Comparison of ENCODE assay signal across 8 mouse cellular contexts in genomic region chr3:88621537-88622112, GRCm38 (mm10). TPM values are rescaled to one million over a fixed set of nuclear protein-coding genes. Genes with fewer than 3 reads are reported as not detected.
DNase-seq lines count a peak whose midpoint lies in the region; ATAC-seq and TF ChIP-seq lines count a peak whose summit lies in the region.

No protein-coding gene starts in this region.

- H3K9ac ChIP-seq in MEL (ENCODE audit: control insufficient read depth, low read depth, low read length, poor library complexity, severe bottlenecking) = peak overlapping the region; percentile 85
- peak overlapping the region; percentile 97 for H3K9ac ChIP-seq in embryonic facial prominence, embryonic 13.5 days
- peak overlapping the region; percentile 76 for H3K9ac ChIP-seq in heart, embryonic 15.5 days

- ATAC-seq in embryonic facial prominence, embryonic 13.5 days (ENCODE audit: insufficient number of reproducible peaks, insufficient read depth, low FRiP score, low TSS enrichment, low read depth) = no peak; the same call in none of the 2 replicates
- peak; percentile 5 for ATAC-seq in heart, embryonic 15.5 days (replicated peaks; ENCODE audit: insufficient number of reproducible peaks, insufficient read depth, low FRiP score, low read depth)
- no peak for ATAC-seq in megakaryocyte-erythroid progenitor cell, adult 5-6 weeks (replicated peaks; ENCODE audit: low FRiP score, low TSS enrichment, poor library complexity, severe bottlenecking)

- H3K9me3 ChIP-seq in MEL (replicated peaks; ENCODE audit: insufficient read depth, low read length) = no peaks in the 10 kb centered on the region
- no peaks in the 10 kb centered on the region for H3K9me3 ChIP-seq in embryonic facial prominence, embryonic 13.5 days
- H3K9me3 ChIP-seq in heart, embryonic 15.5 days (replicated peaks) = no peaks in the 10 kb centered on the region

- whole genome bisulfite sequencing in embryonic facial prominence, embryonic 13.5 days = 0% methylated on average over 36 of the region's 36 CpGs
- WGBS in heart, embryonic 15.5 days = under 1% methylated on average over 36 of the region's 36 CpGs

- H3K27ac ChIP-seq in MEL (ENCODE audit: control insufficient read depth, low read depth, low read length) = peak overlapping the region; percentile 97
- peak overlapping the region; percentile 98 for H3K27ac ChIP-seq in embryonic facial prominence, embryonic 13.5 days
- peak overlapping the region; percentile 94 for H3K27ac ChIP-seq in heart, embryonic 15.5 days

- peak overlapping the region; percentile 78 to 87 for H3K4me3 ChIP-seq in MEL (ENCODE audit: control insufficient read depth in 1 of 2, insufficient read depth in 1 of 2, low read depth in 2 of 2, low read length in 2 of 2)
- peak overlapping the region; percentile 96 for H3K4me3 ChIP-seq in embryonic facial prominence, embryonic 13.5 days
- H3K4me3 ChIP-seq in heart, embryonic 15.5 days = peak overlapping the region; percentile 65

- TF ChIP-seq POLR2A in MEL (IDR thresholded peaks at IDR 0.05; ENCODE audit: control insufficient read depth in 1 of 2, insufficient read depth in 1 of 2, low read depth in 1 of 2, low read length in 2 of 2, poor library complexity in 1 of 2) = 0 out of 4 replicates have a peak, but pooled peaks of 1 of the 2 experiments have one; percentile 20

- DNase-seq in 416B (ENCODE audit: low read depth) (peak; percentile 91), MEL (ENCODE audit: low read depth, low spot score) (peak; percentile 76)
- DNase-seq in kidney, postnatal 10 days = peak; percentile 86
- peak; percentile 80 to 89 for DNase-seq in lung, postnatal 4 days
- peak; percentile 21 to 36 for DNase-seq in thymus, adult 18-20 months

- H3K4me2 ChIP-seq in embryonic facial prominence, embryonic 13.5 days = peak overlapping the region; percentile 91
- H3K4me2 ChIP-seq in heart, embryonic 15.5 days = peak overlapping the region; percentile 88

- peaks cover 34 to 48% of the 10 kb centered on the region in 2 experiments for H3K4me1 ChIP-seq in MEL (ENCODE audit: control insufficient read depth in 1 of 2, insufficient read depth in 2 of 2, low read length in 2 of 2)
- H3K4me1 ChIP-seq in embryonic facial prominence, embryonic 13.5 days = peaks cover 52% of the 10 kb centered on the region
- H3K4me1 ChIP-seq in heart, embryonic 15.5 days (replicated peaks) = peaks cover 74% of the 10 kb centered on the region

- no peak for TF ChIP-seq RAD21 in MEL (IDR thresholded peaks at IDR 0.05; ENCODE audit: low read depth, low read length)

- H3K27me3 ChIP-seq in MEL (ENCODE audit: control insufficient read depth in 1 of 2, insufficient read depth in 2 of 2, low read length in 2 of 2) = no peaks in the 10 kb centered on the region
- H3K27me3 ChIP-seq in embryonic facial prominence, embryonic 13.5 days = no peaks in the 10 kb centered on the region
- no peaks in the 10 kb centered on the region for H3K27me3 ChIP-seq in heart, embryonic 15.5 days

- H3K79me2 ChIP-seq in MEL (ENCODE audit: control insufficient read depth, insufficient read depth, low read length, poor library complexity) = peaks cover 65% of the 10 kb centered on the region

- TF ChIP-seq CTCF in MEL (IDR thresholded peaks at IDR 0.05 in 2 of 3, conservative IDR thresholded peaks at IDR 0.05 in 1 of 3; ENCODE audit: control insufficient read depth in 1 of 3, insufficient read depth in 1 of 3, low read depth in 2 of 3, low read length in 3 of 3, poor library complexity in 1 of 3, severe bottlenecking in 1 of 3) = 0 out of 6 replicates have a peak, but pooled peaks of 1 of the 3 experiments have one; percentile 6

- H3K36me3 ChIP-seq in MEL (ENCODE audit: control insufficient read depth in 1 of 2, insufficient read depth in 2 of 2, low read length in 2 of 2) = peaks cover 6 to 49% of the 10 kb centered on the region in 2 experiments
- peaks cover 17% of the 10 kb centered on the region for H3K36me3 ChIP-seq in embryonic facial prominence, embryonic 13.5 days
- H3K36me3 ChIP-seq in heart, embryonic 15.5 days = no peaks in the 10 kb centered on the region

- peak in 1 of 2 experiments; percentile 16; a peak in 1 of 4 replicates for TF ChIP-seq EP300 in MEL (IDR thresholded peaks at IDR 0.05; ENCODE audit: low read depth in 1 of 2, low read length in 2 of 2)

TF ChIP-seq in MEL, 35 proteins besides CTCF, POLR2A, EP300 and RAD21 (continues in another document):
- peak; percentile 38; the same call in 1 of the 2 replicates for TF ChIP-seq TCF12 (IDR thresholded peaks at IDR 0.05; ENCODE audit: low read depth, low read length)
- TF ChIP-seq ZKSCAN1 (IDR thresholded peaks at IDR 0.05; ENCODE audit: low read depth, low read length) = no peak
- no peak for TF ChIP-seq E2F4 (IDR thresholded peaks at IDR 0.05; ENCODE audit: borderline replicate concordance, low read depth, low read length)
- TF ChIP-seq ZMIZ1 (IDR thresholded peaks at IDR 0.05; ENCODE audit: low read depth, low read length) = 0 out of 2 replicates have a peak, but pooled peaks have one; percentile 34
- 0 out of 2 replicates have a peak, but pooled peaks have one; percentile 15 for TF ChIP-seq NRF1 (IDR thresholded peaks at IDR 0.05; ENCODE audit: insufficient read depth, low read depth, low read length, poor library complexity, severe bottlenecking)
- no peak for TF ChIP-seq MYC (IDR thresholded peaks at IDR 0.05; ENCODE audit: low read depth, low read length)
- TF ChIP-seq KAT2A (conservative IDR thresholded peaks at IDR 0.05; ENCODE audit: low read depth, low read length) = no peak; the same call in 1 of the 2 replicates
- no peak for TF ChIP-seq HCFC1 (IDR thresholded peaks at IDR 0.05; ENCODE audit: low read depth, low read length)
- no peak; the same call in 1 of the 2 replicates for TF ChIP-seq MAZ (IDR thresholded peaks at IDR 0.05; ENCODE audit: low read depth, low read length)
- no peak for TF ChIP-seq POLR2AphosphoS5 (IDR thresholded peaks at IDR 0.05; ENCODE audit: borderline replicate concordance, low read depth, low read length)
- TF ChIP-seq MYB (IDR thresholded peaks at IDR 0.05; ENCODE audit: low read depth, low read length) = peak; percentile 43; the same call in 1 of the 2 replicates
- no peak for TF ChIP-seq MAFK (IDR thresholded peaks at IDR 0.05; ENCODE audit: borderline replicate concordance, low read depth, low read length)
- TF ChIP-seq NELFE (IDR thresholded peaks at IDR 0.05; ENCODE audit: low read depth, low read length) = peak; percentile 53
- no peak for TF ChIP-seq GATA1 (IDR thresholded peaks at IDR 0.05; ENCODE audit: low read depth, low read length)
- no peak for TF ChIP-seq ZNF384 (IDR thresholded peaks at IDR 0.05; ENCODE audit: low read depth, low read length)
- no peak for TF ChIP-seq ELF1 (IDR thresholded peaks at IDR 0.05; ENCODE audit: low read depth, low read length)
- TF ChIP-seq ZC3H11A (IDR thresholded peaks at IDR 0.05; ENCODE audit: low read depth, low read length) = no peak
- TF ChIP-seq ETS1 (IDR thresholded peaks at IDR 0.05; ENCODE audit: low read depth, low read length) = 0 out of 2 replicates have a peak, but pooled peaks have one; percentile 34
- 0 out of 2 replicates have a peak, but pooled peaks have one; percentile 22 for TF ChIP-seq MAX (IDR thresholded peaks at IDR 0.05; ENCODE audit: low read length)
- TF ChIP-seq SIN3A (IDR thresholded peaks at IDR 0.05; ENCODE audit: low read length) = peak; percentile 58
- TF ChIP-seq UBTF (IDR thresholded peaks at IDR 0.05; ENCODE audit: borderline replicate concordance, insufficient read depth, low read depth, low read length) = no peak; the same call in 1 of the 2 replicates
- TF ChIP-seq GABPA (IDR thresholded peaks at IDR 0.05; ENCODE audit: low read depth, low read length) = 0 out of 2 replicates have a peak, but pooled peaks have one; percentile 12
- TF ChIP-seq USF2 (IDR thresholded peaks at IDR 0.05; ENCODE audit: borderline replicate concordance in 1 of 2, insufficient read depth in 1 of 2, low read depth in 1 of 2, low read length in 2 of 2) = no peak
- TF ChIP-seq TBP (IDR thresholded peaks at IDR 0.05; ENCODE audit: low read depth, low read length) = 0 out of 2 replicates have a peak, but pooled peaks have one; percentile 35
- TF ChIP-seq CHD1 (IDR thresholded peaks at IDR 0.05; ENCODE audit: low read depth, low read length) = 0 out of 2 replicates have a peak, but pooled peaks have one; percentile 25
- TF ChIP-seq TAL1 (IDR thresholded peaks at IDR 0.05; ENCODE audit: low read length) = no peak

RNA-seq across cellular contexts. Expression of gene Arhgef2, which starts 15.9 kb away (rescaled TPM):
- 113 and 131 TPM in 2 replicates for total RNA-seq in MEL (2012; rRNA removed)
- 100 to 1,000 TPM in 1 of 2 experiments, not detected in 1; 183 TPM for polyA plus RNA-seq in MEL (2012; ENCODE audit: insufficient read depth in 1 of 2, insufficient read length in 2 of 2, low read depth in 1 of 2, low replicate concordance in 2 of 2, missing spikeins in 1 of 2)
- 91.6 and 99.4 TPM in 2 replicates for polyA plus RNA-seq in embryonic facial prominence, embryonic 13.5 days (2015; fragmentation: Nextera tagmentation; extraction: Ambion mirVana)
- polyA plus RNA-seq in heart, embryonic 15.5 days (2015; fragmentation: Nextera tagmentation; extraction: Ambion mirVana) = 72.8 and 82.5 TPM in 2 replicates
- total RNA-seq in megakaryocyte-erythroid progenitor cell, adult 5-6 weeks (2014; fragmentation: Nextera tagmentation) = 94.6 and 96.0 TPM in 2 replicates
- total RNA-seq in megakaryocyte-erythroid progenitor cell, adult 5-6 weeks (2017) = 41.9 and 75.8 TPM in 2 replicates

RNA-seq across cellular contexts. Expression of gene Rxfp4, which starts 31.3 kb away (rescaled TPM):
- 0.08 TPM in 1 of 2 replicates, not detected in the other for total RNA-seq in MEL (2012; rRNA removed)
- polyA plus RNA-seq in MEL (2012; ENCODE audit: insufficient read depth in 1 of 2, insufficient read length in 2 of 2, low read depth in 1 of 2, low replicate concordance in 2 of 2, missing spikeins in 1 of 2) = under 1 TPM in 1 of 2 experiments, not detected in 1; 0.06 TPM
- polyA plus RNA-seq in embryonic facial prominence, embryonic 13.5 days (2015; fragmentation: Nextera tagmentation; extraction: Ambion mirVana) = not detected in 2 replicates
- polyA plus RNA-seq in heart, embryonic 15.5 days (2015; fragmentation: Nextera tagmentation; extraction: Ambion mirVana) = not detected in 2 replicates
- not detected in 2 replicates for total RNA-seq in megakaryocyte-erythroid progenitor cell, adult 5-6 weeks (2014; fragmentation: Nextera tagmentation)
- not detected in 2 replicates for total RNA-seq in megakaryocyte-erythroid progenitor cell, adult 5-6 weeks (2017)

RNA-seq across cellular contexts. Expression of gene Ssr2, which starts 45.9 kb away (rescaled TPM):
- total RNA-seq in MEL (2012; rRNA removed) = 500 and 594 TPM in 2 replicates
- polyA plus RNA-seq in MEL (2012; ENCODE audit: insufficient read depth in 1 of 2, insufficient read length in 2 of 2, low read depth in 1 of 2, low replicate concordance in 2 of 2, missing spikeins in 1 of 2) = 100 to 1,000 TPM; 176 to 706 TPM
- 259 and 274 TPM in 2 replicates for polyA plus RNA-seq in embryonic facial prominence, embryonic 13.5 days (2015; fragmentation: Nextera tagmentation; extraction: Ambion mirVana)
- polyA plus RNA-seq in heart, embryonic 15.5 days (2015; fragmentation: Nextera tagmentation; extraction: Ambion mirVana) = 164 and 178 TPM in 2 replicates
- 200 and 308 TPM in 2 replicates for total RNA-seq in megakaryocyte-erythroid progenitor cell, adult 5-6 weeks (2014; fragmentation: Nextera tagmentation)
- total RNA-seq in megakaryocyte-erythroid progenitor cell, adult 5-6 weeks (2017) = 111 and 165 TPM in 2 replicates

Comparison
In these comparisons a context has a peak if more than half of its experiments do, and no peak if none do; other contexts are left out.
1. DNase-seq: peak in every context shown above with its lines; median percentile 91 in 416B; 86 in kidney, postnatal 10 days; 84 in lung, postnatal 4 days; 76 in MEL; 28 in thymus, adult 18-20 months.